Mouse (Mus musculus) gastrocnemius, adult 8-10 months (tissue): ENCODE results near the gene Nenf. TPM values are rescaled to one million over a fixed set of nuclear protein-coding genes. Genes with fewer than 3 reads are reported as not detected.

Source experiments
- DNase-seq, 2 experiments: peaks; one replicate each; pipeline ENCODE4 v3.0.0; 2022; ENCODE audit warnings: low spot score in 2 of 2
- total RNA-seq, 4 experiments: library from RNA; stranded (reverse); gene quantifications; 2 replicates each; pipeline ENCODE4 v1.2.4; 2022

The Nenf gene
- total RNA-seq, 4 experiments from 2014 or later, result 58.2 to 77.0 (median 71.4) TPM

DNA sequence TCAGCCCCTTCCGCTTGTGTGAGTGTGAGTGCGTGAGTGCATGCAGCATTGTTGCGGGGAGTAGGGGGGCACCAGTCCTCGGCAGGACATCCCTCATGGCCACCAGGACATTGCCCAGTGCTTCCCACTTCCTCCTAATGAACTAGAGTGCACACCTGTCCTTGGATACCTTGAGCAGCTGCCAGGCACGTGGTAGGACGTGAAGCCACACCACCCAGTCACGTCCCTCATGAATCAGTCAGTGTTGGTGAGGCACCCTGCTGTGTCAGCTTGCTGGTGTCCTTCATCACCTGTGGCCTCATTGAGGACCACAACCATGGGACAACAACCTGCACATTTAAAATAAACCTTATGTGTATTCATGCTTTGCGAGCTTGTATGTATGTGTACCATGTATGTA, 33.5 kb downstream of the Nenf start:
- no peak for DNase-seq

DNA sequence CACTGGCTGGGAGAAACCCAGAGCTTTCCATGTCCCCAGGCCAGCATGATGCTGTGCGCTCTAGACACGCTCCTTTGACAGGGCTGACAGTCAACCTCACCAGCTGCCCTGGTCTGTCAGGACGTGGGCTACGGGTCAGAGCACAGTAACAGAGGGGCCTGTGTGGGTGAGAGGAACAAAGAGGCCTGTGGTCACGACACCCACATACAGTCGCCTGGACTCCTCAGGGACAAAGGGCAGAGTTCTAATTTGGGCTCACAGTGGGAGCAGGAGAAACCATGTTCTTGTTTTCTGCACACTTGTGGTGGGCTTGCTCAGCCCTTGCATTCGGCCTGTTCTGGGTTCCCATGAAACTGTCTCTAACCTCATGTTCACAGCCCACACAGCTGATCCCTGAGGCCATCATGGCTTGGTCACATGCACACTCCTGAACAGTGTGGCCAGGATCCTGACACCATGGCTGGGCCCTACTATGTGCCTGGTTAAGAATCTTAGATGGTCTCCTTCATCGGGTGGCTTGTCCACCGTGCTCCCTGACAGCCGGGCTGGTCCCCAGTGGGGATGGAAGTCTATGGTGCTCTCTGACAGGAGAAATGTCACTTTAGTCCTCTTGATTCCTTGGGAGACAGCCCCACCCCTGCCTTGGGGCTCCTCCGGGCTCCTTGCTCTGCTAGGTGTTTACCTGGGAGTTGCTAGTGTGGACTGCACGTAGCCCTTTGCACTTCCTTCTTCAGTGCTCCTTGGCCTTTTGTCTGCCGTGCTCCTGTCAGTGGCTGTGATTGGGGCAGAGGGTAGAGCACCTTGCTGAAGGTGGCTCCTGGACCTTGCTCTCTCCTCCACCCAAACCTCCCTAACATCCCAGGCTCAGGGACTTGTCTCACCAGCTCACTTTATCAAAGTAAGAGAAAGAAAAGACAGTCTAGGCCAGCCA, 34.6 kb downstream of the Nenf start:
- DNase-seq, result no peak

DNA sequence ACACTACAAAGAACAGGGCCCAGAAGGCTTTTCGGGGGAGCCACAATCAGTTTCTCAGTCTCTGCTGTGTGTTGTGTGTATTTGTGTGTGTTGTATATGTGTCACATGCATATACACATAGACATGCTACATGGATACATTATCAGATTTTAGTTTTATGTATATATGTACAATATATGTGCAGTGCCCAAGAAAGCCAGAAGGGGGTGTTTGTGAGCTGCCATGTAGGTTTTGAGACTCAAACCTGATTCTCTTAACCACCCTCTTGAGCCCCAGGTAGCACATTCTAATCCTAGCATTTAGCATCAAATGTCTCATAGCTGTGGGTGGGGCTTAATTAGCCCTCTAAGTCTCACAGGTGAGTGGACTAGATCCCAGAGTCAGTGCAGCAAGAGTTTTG, 35.7 kb downstream of the Nenf start:
- DNase-seq, result no peak

DNA sequence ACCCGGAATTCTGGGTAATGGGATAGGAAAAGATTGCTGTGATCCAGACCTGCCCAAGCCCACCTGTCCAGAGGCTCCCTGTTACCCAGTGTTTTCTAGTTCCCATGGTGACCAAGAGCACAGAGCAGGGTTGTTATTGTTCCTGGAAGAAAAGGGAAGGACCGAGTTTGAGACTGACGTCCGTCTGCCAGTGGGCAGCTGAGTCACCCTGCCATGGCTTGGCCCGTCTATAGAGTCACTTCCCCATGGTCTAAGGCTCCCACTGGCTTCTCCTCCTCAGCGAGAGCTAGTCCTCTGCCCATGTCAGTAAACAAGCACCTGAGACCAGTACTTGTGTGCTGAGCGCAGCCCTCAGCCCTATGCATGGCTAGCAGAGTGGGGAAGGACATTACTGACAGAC, 36.8 kb downstream of the Nenf start:
- no peak for DNase-seq

DNA sequence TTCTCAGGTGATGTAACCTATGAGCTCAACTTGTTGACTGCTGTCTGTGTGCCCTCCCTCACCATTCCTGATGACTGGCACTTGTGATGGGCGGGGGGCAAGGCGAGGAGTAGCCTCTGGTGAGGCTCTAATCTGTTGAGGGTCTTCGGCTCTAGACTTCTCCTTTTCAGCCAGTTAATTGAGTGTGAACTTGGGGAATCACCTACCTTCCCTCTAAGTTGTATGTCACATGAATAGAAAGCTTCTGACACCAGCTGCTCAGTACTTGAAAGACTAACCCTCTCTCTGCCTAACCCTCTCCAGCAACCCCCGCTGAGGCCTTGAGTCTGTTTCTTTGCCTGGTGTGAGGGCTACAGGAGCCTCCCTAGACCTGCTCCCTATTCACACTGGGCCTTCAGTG, 39.7 kb downstream of the Nenf start:
- no peak for DNase-seq

DNA sequence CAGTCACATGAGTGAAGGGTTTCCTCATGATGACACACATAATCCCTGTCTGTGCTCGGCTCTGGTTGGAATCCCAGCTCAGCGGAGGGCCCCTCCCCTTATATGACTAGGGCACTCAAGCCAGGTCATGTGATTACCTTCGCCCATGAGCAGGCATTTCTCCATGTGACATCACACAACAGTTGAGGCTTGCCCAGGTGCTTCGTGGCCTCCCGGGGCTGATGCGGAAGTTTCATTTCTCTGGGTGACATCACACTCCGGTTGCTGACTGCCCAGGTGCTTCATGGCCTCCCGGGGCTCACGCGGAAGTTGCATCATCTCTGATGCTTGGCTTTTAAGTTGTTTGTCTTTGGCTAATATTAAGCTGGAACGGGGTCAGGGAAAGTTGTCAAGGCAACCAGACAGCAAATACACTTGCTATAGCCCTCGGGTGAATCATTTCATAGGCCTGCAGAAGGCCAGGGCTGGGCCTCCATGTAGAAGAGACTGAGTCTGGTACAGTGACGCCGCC, 40.4 kb downstream of the Nenf start:
- peak; percentile 19 to 28 for DNase-seq

DNA sequence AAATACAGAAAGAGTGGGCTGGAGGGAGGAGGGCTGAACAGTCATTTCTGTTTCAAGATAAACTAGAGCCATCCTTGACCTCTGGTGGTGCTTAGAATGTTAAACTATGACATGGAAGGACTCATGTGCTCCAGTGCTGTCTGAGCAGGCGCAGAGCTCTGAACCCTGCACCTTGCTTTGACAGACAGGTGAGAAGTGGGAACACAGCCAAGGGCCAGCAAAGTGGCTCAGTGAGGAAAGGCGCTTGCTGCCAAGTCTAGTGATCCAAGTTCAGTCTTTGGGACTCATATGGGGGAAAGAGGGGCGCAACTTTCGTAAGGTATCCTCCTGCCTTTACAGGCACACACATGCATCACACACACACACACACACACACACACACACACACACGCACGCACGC, 41.8 kb downstream of the Nenf start:
- DNase-seq, result no peak

DNA sequence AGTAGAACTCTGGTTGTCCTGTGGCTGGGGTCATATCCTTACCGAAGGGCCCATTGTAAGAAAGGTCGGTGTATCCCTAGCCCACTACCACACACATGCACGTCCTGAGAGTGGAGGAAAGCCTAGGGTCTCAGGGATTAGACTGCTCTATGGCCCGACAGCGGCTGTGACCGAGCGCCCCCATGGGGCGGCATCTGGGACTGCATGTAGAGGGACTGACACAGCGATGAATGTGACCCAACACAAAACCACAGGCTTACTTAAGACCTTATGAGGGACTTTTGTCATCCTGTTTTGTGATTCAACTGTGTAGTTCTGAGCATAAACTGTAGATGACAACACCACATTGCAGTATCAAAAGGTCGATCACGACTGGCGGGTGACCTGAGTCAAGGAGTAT, 42.5 kb downstream of the Nenf start:
- DNase-seq, result peak; percentile 48 to 67

DNA sequence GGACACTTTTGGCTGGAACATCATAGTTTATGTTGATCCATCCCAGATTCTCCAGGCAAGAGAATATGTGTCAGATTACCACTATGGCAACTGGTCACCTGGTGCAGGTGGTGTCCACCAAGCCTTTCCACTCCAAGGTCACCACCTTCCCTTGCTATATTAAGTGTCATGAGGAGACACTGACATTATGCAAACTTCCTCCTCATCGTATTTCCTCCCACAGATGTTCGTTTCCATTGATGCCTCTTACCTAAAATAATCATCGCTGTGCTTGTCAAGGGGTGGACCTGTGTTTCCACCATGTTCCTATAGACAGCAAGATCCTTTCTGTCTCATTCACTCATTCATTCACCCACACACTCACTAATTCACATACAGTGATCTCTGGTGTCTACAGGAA, 45.3 kb downstream of the Nenf start:
- no peak for DNase-seq

DNA sequence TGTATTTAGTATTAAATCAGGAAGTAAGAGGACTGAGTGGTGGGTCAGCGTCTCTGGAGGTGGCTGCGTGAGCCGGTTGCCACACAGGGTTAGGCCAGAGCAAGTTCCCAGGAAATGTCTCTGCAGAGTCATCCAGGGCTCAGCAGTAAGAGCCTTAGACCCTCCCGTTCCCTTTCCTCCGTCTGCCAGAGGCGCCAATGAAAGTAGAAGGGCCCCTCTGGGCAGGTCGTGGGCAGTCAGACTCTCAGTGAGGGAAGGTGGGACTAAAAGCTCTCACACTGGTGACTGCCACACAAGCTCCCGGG, 48.4 kb downstream of the Nenf start:
- DNase-seq, result no peak

DNA sequence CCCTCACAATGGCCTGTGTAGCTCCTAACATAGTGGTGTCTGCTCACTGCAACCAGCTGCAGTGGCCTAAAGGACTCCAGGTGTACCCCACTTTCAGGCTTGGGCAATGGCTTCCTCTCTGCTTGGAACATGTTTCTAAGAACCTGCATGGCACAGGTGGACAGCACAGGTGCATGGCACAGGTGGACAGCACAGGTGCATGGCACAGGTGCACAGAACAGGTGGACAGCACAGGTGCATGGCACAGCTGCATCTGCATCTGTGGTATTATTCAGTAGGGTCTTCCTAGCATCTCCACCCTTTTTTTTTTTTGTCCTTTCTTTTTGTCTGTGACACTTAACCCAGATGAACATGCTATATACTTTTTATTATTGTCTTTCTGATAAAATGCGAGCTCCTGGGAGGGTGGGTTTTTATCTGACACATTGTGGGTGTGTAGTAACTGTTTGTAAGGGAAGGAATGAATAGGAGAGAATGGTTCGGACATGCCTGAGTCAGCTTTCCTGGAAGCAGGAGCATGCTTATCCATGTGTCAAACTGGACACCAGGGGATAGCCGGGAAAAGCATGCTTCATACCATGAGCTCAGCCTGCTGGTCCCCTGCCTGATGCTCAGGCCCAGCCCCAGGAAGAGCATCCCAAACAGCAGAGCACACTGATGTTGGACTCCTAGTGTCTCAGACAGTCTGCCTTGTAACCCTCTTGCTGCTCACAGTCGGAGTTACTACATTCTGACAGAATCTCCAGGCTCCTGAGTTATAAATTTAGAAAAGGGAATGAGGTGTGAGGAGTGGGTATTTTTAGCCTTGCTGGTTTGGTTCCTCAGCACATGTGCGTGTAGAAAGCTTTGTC, 49.0 kb downstream of the Nenf start:
- no peak for DNase-seq

DNA sequence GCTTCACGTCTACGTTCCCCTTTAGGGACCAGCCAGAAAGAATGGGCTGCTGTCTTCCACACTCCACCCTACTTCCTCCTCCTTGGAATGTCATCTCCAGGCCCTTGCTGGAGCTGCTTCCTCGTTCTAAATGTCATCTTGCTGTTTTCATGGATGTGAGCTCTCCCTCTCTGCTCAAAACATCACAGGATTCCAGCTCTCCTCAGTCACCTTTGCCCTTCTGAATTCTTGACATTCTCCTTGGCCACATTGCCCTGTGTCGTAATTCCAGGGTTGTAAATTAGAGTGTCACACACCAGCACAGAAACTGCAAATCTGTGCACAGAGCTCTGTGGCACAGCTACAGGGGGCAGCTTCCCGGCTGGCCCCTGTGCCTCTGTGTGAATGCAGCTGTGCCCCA, 50.1 kb downstream of the Nenf start:
- no peak for DNase-seq

DNA sequence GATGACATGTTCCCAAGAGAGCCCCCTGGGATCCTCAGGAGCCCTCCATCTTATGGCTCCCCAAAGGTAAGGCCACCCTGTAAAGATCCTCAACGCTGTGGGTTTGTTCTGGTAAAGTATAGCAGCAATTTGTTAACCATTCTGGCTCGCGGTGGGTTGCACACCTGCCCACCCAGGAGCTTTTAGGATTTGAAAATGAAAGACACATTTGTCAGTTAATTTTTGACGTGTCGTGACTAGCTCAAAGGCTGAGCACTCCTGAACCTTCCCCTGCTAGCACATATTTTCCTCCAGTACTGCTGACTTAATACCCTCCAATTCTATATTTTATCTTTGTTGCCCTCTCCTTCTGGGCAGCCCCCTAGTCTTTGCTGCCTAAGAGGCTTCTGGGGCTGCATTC, 50.8 kb downstream of the Nenf start:
- no peak for DNase-seq

DNA sequence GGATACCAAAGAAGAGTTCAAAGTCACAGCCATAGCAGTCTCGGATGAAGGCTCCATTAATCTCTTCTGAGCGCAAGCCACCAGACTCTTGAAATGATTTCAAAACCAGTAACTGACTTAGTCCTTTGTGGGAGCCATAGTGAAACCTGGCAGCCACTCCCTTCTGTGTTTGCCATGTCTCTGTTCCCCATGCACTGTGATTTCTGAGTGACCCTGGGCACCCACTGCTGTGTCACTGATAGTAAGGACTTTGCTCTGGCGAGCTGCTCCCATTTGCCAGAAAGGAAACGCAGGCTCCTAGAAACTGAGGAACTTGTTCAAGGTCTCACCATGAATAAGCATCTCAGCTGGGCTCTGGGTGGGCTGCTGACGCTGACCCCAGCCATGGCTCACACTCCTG, 54.5 kb downstream of the Nenf start:
- DNase-seq, result no peak

DNA sequence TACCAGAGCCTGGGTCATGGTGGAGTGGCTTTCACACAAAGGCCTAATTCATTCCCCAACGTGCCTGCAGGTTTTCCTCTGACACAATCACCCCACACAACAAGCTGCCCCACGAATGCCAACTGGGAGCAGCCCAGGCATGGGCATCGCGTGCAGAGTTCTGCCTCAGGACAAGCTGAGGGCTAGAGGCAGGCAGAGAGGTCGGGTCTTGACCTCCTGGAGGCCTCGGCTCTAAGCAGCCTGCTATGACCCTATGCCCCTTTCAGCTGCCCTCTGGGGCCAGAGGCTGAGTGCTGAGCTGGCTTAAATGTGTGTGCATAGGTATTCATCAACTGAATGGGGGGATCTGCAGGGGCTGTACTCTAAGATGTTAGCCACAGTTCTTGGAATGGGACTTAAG, 56.1 kb downstream of the Nenf start:
- no peak for DNase-seq

DNA sequence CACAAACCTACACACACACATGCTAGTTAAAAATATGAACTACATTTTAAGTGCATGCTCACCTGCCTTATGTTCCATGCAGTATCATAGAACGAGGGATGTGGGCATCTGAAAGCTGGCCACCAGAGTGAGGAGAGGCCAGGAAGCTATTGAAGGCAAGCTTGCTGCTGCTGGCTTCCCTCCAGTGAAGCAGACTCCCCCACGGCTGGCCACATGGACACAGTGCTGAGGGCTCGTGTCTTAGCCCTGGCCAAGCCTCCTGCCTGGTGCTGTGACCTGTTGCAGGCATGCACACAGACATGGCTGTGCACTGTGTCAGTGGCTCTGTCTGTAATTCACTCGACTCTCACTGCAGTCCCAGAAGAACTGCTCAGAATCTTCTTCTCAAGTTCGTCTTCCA, 58.3 kb downstream of the Nenf start:
- DNase-seq, result no peak

DNA sequence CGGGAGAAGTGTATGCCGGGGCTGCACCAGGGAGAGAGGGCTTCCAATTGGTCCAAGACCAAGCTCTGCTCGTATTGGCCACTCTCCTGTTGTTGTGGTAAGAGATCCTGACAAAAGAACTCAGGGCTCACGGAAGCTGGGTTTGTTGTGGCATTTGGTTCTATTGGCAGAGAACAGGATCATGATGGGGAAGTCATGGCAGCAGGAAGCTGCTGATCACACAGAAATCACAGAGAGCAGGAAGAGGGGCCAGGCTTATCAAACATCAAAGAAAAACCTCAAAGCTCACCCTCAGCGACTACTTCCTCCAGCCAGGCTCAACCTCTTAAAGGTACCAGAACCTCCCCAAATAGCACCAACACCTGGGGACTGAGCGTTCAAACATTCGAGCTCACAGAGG, 58.9 kb downstream of the Nenf start:
- DNase-seq, result no peak

DNA sequence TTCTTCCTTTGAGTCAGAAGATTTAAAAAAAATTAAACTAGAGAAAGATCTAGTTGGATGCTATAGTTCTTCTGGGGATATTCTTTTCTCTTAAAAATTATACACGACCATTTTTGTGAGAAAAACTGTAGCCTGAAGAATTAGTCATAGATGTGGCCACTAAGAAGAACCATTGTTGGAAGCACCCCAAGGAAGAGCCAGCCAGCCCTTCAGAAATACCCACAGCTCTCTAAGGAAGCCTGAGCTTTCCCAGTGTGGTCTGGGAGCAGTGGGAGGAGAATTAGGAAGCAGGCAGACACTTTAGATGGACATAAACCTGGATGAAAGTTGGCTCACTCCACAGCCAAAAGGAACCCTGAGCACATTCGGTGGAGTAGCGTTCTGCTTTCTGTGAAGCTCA, 59.5 kb downstream of the Nenf start:
- no peak for DNase-seq

DNA sequence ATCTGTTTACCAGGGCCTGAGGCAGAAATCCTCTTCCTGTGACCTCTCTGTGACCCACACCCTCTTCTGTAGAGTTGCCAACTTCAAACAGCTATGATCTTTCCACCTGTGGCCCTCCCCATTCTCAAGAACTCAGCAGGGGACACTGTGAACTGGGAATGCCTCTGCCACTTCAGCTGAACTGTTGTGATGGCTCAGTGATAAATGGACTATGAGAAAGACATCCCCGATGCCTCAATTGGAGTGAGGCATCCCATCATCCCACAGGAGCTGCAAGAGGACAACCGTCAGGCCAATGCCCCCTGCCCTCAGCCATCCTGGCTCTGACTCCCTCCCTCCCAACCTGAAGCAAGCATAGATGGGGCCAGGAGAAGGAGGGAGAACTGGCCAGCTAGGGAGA, 60.0 kb downstream of the Nenf start:
- no peak for DNase-seq

DNA sequence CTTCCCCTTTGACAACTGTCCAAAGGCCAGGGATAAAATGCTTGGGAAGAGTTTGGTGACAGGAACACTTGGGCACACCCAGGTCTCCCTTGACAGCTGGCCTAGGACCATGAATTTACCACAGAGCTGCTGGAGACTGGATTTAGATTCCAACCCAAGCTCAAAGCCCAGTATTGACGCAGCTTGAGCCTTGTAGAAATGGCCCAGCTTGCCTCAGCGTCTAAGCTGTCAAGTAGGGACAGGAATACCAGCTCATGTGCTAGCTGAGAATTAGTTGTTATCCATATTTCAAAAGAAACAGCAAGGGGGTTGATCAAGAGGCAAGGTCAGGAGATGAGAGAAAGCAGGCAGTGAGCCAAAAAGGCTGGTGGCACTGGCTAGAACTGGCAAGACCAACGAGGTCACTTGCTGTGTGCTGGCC, 60.6 kb downstream of the Nenf start:
- DNase-seq, result no peak
